Mouse (Mus musculus): ENCODE measurements around the gene Slc22a23. TPM values are rescaled to one million over a fixed set of nuclear protein-coding genes. Genes with fewer than 3 reads are reported as not detected.

The Slc22a23 gene
- polyA plus RNA-seq, 1 experiment from 2014 or later: 5.0 TPM

DNA sequence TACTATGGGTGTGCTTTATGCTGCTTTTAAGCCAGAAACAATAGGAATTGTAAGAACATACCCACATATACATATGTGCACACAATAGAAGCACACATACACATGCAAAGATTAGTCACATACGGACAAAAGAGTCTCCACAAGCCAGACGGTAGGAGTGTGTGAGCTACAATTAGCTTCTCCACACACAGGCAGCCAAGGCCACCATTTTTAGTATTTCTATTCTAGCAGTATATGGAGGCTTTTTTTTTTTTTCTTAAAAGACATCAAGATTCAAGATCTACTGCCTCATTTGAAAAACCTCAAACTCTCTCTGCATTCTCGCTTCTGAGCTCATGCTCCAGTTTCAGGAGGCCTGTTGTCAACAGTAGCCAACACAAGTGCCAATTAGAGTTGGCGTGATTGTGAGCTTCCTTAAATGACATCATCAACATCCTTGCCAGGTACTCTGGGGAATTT is 31.9 kb downstream of the Slc22a23 start:
- H3K36me3 ChIP-seq: no peaks in the 10 kb centered on the region
- no peak overlapping the region for H3K27ac ChIP-seq
- H3K4me1 ChIP-seq (replicated peaks): peaks cover 3% of the 10 kb centered on the region; the same call in 1 of the 2 replicates
- no peak for ATAC-seq (ENCODE audit: insufficient number of reproducible peaks, insufficient read depth, low FRiP score, low TSS enrichment, low read depth)
- no peak overlapping the region for H3K9ac ChIP-seq (replicated peaks)
- H3K4me3 ChIP-seq (replicated peaks): no peak overlapping the region
- WGBS: 76% methylated on average over 4 of the region's 4 CpGs
- no peaks in the 10 kb centered on the region for H3K27me3 ChIP-seq
- H3K9me3 ChIP-seq: no peaks in the 10 kb centered on the region
- H3K4me2 ChIP-seq: no peak overlapping the region

DNA sequence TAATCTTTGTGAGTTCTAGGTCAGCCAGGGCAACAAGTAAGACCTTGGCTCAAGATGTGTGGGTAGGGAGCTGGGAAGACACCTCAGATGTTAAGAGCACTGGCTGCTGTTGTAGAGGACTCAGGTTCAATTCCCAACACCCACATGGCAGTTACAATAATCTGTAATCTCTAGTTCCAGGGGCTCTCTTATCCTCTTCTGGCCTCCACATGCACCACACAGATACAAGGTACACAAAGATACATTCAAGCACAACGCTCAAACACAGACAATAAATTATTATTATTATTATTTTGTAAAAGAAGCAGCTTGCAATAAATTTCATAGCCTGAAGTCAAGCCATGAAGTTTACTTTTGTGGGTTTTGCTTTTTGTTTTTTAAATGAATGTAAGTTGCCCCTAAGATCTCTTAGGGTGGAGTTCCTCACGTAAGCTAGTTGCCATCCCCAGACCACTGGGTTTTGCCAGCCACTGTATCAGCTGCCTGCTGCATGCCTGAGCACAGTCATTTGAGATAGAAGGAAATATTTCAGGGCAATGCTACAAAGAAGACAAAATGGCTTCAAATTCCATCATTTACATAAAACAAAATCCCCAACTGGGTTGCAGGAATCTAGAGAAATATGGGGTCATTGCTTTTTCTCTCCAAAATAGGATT is 32.5 kb downstream of the Slc22a23 start:
- Histone ChIP-seq H3K36me3 (no peaks in the 10 kb centered on the region), H3K4me1 (replicated peaks) (peaks cover 7% of the 10 kb centered on the region; the same call in 1 of the 2 replicates), H3K4me3 (replicated peaks) (no peak overlapping the region), H3K4me2 (no peak overlapping the region), H3K9ac (replicated peaks) (no peak overlapping the region), H3K9me3 (no peaks in the 10 kb centered on the region), H3K27ac (no peak overlapping the region), H3K27me3 (no peaks in the 10 kb centered on the region)
- 85% methylated on average over 2 of the region's 2 CpGs for WGBS
- ATAC-seq (ENCODE audit: insufficient number of reproducible peaks, insufficient read depth, low FRiP score, low TSS enrichment, low read depth): no peak

DNA sequence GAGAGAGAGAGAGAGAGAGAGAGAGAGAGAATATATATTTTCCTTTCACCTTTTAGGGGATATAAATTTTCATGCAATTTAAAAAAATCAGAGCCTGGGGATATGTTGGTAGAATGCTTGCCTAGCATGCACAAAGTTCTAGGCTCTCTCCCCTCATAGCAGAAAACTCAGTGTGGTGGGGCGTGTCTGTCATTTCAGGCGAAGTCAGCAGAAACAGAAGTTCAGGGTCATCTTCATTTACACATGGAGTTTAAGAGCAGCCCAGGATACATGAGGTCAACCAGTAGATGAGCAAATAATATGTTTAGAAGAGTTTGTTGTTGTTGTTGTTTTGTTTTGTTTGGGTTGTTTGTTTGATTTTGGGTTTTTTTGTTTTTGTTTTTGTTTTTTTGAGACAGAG is 33.4 kb downstream of the Slc22a23 start:
- Histone ChIP-seq H3K9me3 (no peaks in the 10 kb centered on the region), H3K27ac (no peak overlapping the region), H3K4me1 (replicated peaks) (peaks cover 10% of the 10 kb centered on the region; the same call in 1 of the 2 replicates), H3K27me3 (no peaks in the 10 kb centered on the region), H3K4me3 (replicated peaks) (no peak overlapping the region), H3K9ac (replicated peaks) (no peak overlapping the region), H3K4me2 (no peak overlapping the region), H3K36me3 (no peaks in the 10 kb centered on the region)
- ATAC-seq (ENCODE audit: insufficient number of reproducible peaks, insufficient read depth, low FRiP score, low TSS enrichment, low read depth): no peak
- WGBS: 65% methylated on average over 2 of the region's 2 CpGs

DNA sequence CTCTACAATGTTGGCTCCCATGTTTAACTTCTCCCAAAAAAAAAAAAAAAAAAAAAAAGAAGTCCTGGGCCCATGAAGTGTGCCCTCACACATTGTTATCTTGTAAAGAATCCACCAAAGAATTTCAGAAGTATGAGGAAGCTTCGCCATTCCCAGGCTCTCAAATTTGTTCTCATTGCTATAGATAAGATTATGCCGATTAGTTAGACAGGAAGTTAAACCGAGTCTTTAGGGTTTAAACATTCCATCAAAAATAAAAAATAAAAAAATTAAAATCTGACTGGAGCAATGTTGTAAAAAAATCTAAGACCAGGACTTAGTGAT is 36.4 kb downstream of the Slc22a23 start:
- no peaks in the 10 kb centered on the region for H3K27me3 ChIP-seq
- H3K4me2 ChIP-seq: no peak overlapping the region
- no peaks in the 10 kb centered on the region for H3K36me3 ChIP-seq
- no peak for ATAC-seq (ENCODE audit: insufficient number of reproducible peaks, insufficient read depth, low FRiP score, low TSS enrichment, low read depth)
- H3K9ac ChIP-seq (replicated peaks): no peak overlapping the region
- WGBS: 87% methylated on average over 3 of the region's 3 CpGs
- H3K27ac ChIP-seq: no peak overlapping the region
- H3K9me3 ChIP-seq: no peaks in the 10 kb centered on the region
- peaks cover 14% of the 10 kb centered on the region; the same call in 1 of the 2 replicates for H3K4me1 ChIP-seq (replicated peaks)
- H3K4me3 ChIP-seq (replicated peaks): no peak overlapping the region

DNA sequence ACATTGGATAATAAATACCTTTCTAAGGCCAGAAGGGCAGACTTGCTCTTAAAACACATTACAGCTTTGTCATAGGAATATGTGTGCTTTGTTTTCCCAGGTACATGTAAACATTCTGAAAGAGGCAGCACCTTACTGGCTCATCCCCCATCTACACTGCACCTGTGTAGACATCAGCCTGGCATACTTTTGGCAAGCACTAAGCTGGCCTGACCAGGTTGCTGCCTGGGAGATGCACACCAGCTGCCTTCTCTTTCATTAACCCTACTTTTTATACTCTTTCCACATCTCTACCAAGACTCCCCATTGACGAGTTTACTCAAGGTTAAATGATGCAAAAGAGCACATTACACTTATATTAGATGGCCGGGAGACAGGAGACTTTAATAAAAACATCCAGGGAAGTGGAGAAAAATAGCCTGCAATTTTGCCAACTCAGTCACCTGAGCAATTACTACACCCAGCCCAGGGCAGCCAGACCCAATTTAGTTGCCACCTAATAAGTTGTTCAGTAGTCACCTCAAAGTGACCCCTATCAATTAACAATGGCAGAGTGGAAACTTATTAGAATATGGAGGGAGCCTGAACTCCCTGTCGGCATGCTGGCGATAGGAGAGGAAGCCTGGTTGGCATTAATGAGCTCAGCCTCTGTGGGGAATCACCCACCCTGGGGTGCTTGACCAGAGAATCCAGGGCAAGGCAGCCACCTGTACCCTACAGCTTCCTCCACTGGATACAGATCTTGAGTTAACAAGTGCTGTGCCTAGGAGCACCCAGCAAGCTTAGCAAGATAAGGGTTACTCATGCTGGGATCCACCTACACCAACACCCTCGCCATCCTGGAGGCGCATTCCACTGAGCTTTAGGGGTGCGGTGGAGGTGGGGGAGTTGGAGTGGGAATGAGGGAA is 37.0 kb downstream of the Slc22a23 start:
- Histone ChIP-seq H3K9me3 (no peaks in the 10 kb centered on the region), H3K4me2 (no peak overlapping the region), H3K27ac (no peak overlapping the region), H3K9ac (replicated peaks) (no peak overlapping the region), H3K4me1 (replicated peaks) (peaks cover 17% of the 10 kb centered on the region; the same call in 1 of the 2 replicates), H3K27me3 (no peaks in the 10 kb centered on the region), H3K36me3 (no peaks in the 10 kb centered on the region), H3K4me3 (replicated peaks) (no peak overlapping the region)
- ATAC-seq (ENCODE audit: insufficient number of reproducible peaks, insufficient read depth, low FRiP score, low TSS enrichment, low read depth): peak; percentile 42; the same call in 1 of the 2 replicates
- 43% methylated on average over 7 of the region's 7 CpGs for WGBS

DNA sequence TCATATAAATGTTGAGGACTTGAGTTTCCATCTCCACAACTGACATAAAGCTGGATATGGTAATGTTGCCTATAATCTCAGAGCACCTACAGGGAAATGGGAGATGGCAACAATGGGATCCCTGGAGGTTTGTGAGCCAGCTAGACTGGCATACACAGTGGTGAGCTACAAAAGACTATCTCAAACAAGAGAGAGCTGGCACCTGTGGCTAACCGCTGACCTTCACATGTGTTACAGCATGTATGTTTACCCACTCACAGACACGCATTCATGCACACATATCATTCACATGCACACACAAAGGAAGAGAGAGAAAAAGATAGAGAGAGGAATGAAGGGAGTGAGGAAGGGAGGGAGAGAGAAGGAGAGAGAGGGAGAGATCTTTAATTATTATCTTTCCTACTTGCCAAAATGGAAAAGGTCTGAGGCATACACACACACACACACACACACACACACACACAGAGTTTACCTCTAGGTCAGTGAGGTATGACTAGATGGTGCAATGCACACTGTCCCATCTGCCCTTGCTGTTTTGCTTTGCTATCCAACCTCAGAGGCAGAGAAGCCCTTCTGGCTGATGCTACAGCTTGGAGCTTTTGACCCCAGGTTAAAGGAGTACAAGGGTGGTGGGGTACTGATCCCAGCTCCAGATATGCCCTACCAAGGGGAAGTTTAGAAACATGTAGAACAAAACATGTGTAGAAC is 38.9 kb downstream of the Slc22a23 start:
- H3K27ac ChIP-seq: no peak overlapping the region
- H3K4me3 ChIP-seq (replicated peaks): no peak overlapping the region
- no peaks in the 10 kb centered on the region for H3K36me3 ChIP-seq
- no peak overlapping the region for H3K4me2 ChIP-seq
- H3K9ac ChIP-seq (replicated peaks): no peak overlapping the region
- no peaks in the 10 kb centered on the region for H3K27me3 ChIP-seq
- no peaks in the 10 kb centered on the region for H3K9me3 ChIP-seq
- 93% methylated on average over 2 of the region's 2 CpGs for WGBS
- H3K4me1 ChIP-seq (replicated peaks): peaks cover 17% of the 10 kb centered on the region; the same call in 1 of the 2 replicates
- no peak for ATAC-seq (ENCODE audit: insufficient number of reproducible peaks, insufficient read depth, low FRiP score, low TSS enrichment, low read depth)

DNA sequence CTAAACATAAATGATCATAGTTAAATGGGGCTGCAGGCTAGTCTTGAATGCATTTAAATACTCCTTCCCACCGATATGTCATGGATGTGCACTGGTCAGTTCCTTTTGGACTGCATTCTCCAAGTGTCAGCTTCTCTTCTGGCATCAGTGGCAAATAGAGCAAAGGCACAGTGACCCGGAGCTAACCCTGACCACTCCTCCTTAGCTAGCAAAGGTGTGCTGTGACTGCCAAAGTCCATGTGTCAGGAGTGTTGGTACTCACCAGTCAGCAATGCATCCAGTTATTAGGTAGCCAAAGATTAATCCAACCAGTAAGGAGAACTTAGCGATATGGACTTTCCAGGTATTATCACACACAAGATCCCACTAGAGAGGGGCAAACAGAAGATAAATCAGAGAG is 40.1 kb downstream of the Slc22a23 start:
- Histone ChIP-seq H3K4me2 (no peak overlapping the region), H3K27ac (no peak overlapping the region), H3K4me1 (replicated peaks) (peaks cover 20% of the 10 kb centered on the region), H3K36me3 (no peaks in the 10 kb centered on the region), H3K9ac (replicated peaks) (no peak overlapping the region), H3K4me3 (replicated peaks) (no peak overlapping the region), H3K9me3 (no peaks in the 10 kb centered on the region), H3K27me3 (no peaks in the 10 kb centered on the region)
- WGBS: 87% methylated on average over 3 of the region's 3 CpGs
- ATAC-seq (ENCODE audit: insufficient number of reproducible peaks, insufficient read depth, low FRiP score, low TSS enrichment, low read depth): no peak

DNA sequence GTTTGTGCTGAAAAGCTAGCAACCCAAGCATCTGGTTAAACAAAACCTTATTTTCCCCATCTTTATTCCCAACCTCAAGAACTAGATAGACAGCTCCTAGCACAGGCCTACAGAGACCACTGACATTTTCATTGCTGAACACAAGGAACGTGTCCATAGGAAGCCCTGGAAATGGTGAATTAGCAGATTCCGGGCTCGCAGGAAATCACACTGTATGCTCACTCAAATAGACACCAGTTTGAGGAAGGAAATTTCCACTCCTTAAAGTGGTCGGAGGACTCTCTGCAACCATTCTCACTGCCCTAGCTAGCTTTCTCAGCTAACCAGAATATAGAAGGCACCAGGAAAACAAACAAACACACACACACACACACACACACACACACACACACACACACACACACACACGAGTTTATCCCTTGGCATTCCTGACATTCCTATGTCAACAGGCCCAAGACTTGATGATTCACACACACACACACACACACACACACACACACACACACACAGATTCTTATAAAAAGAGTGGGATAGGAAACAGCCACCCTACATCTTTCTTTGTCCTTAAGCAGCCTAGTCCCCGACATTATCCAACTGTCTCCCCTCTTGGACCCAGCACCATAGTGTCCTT is 41.5 kb downstream of the Slc22a23 start:
- H3K9ac ChIP-seq (replicated peaks): no peak overlapping the region
- H3K36me3 ChIP-seq: no peaks in the 10 kb centered on the region
- H3K4me2 ChIP-seq: no peak overlapping the region
- no peak for ATAC-seq (ENCODE audit: insufficient number of reproducible peaks, insufficient read depth, low FRiP score, low TSS enrichment, low read depth)
- H3K9me3 ChIP-seq: no peaks in the 10 kb centered on the region
- 61% methylated on average over 6 of the region's 6 CpGs for WGBS
- no peak overlapping the region for H3K4me3 ChIP-seq (replicated peaks)
- H3K27ac ChIP-seq: no peak overlapping the region
- H3K27me3 ChIP-seq: no peaks in the 10 kb centered on the region
- peaks cover 28% of the 10 kb centered on the region for H3K4me1 ChIP-seq (replicated peaks)

DNA sequence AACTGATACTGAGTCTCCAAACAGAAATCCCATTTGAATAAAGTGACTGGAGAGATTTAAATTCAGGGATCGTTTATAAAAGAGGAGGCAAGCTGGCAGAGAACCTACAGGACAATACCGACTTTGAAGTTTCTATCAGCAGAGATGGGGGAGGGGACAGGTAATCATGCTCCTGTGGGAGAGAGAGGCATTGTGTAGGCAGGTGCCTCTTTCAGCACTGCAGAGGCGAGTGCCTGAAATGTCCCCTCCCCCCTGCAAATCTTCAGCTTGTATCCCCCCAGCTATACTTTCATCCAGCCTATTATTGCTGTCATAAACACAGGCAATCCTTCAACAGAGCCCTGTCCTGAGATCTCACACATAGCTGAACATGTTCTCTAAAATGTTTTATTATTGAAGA is 43.4 kb downstream of the Slc22a23 start:
- Histone ChIP-seq H3K36me3 (no peaks in the 10 kb centered on the region), H3K4me2 (no peak overlapping the region)
- ATAC-seq (ENCODE audit: insufficient number of reproducible peaks, insufficient read depth, low FRiP score, low TSS enrichment, low read depth): no peak

DNA sequence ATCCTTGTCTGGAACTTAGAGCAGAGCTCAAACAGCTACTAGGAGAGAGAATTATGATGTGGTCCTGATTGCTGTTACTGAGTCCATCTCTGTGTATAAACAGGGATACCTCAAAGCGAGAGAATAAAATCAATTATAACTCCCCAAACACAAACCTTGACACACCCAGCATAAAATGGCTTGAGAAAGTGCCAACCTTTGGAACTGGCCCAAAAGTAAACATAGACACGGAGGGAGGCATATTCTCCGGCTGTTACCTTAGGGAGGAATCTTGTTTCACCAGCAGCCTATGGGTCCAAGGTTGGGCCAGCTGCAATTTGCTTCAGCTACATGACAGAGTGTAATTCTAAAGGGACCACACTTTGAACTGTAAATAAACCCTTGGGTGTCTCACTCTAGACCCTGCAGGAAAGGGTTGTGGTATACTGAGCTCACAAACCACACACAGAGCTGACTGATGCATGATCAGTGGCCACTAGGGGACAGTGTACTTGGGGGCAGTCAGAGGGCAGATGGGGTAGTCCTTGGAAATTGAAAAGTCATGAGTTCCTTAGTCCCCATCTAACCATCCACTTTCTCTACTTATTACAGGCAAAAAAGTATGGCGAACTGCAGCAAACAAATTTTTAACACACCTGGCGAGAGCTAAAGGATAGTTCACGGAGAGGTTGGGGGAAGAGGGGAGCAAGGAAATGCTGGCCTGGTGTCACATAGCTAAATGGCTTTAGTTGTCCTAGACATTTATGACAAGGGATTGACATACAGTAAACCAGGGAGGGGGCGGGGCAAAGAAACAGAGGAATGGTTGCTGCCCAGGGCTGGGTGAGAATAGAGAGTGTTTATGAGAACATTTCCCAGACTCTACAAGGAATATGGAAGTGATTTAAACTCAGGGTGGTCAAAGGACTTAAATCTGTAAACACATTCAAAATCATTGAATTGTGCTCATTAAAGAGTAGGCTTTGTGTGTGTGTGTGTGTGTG is 45.3 kb downstream of the Slc22a23 start:
- Histone ChIP-seq H3K36me3 (no peaks in the 10 kb centered on the region), H3K9me3 (no peaks in the 10 kb centered on the region), H3K9ac (replicated peaks) (no peak overlapping the region), H3K27ac (peak overlapping the region; percentile 41; the same call in 1 of the 2 replicates), H3K27me3 (no peaks in the 10 kb centered on the region), H3K4me3 (replicated peaks) (no peak overlapping the region), H3K4me2 (no peak overlapping the region), H3K4me1 (replicated peaks) (peaks cover 17% of the 10 kb centered on the region)
- peak; percentile 78; the same call in 1 of the 2 replicates for ATAC-seq (ENCODE audit: insufficient number of reproducible peaks, insufficient read depth, low FRiP score, low TSS enrichment, low read depth)
- WGBS: 63% methylated on average over 7 of the region's 7 CpGs

More for the DNA sequence above, 43.4 kb downstream of the Slc22a23 start:
- Histone ChIP-seq H3K9ac (replicated peaks) (no peak overlapping the region), H3K27me3 (no peaks in the 10 kb centered on the region), H3K4me3 (replicated peaks) (no peak overlapping the region), H3K4me1 (replicated peaks) (peaks cover 17% of the 10 kb centered on the region), H3K9me3 (no peaks in the 10 kb centered on the region), H3K27ac (no peak overlapping the region)
- 46% methylated on average over 3 of the region's 3 CpGs for WGBS

All from limb, embryonic 12.5 days (tissue).